ENCODE assay signal across 24 mouse cellular contexts in the genomic region with DNA sequence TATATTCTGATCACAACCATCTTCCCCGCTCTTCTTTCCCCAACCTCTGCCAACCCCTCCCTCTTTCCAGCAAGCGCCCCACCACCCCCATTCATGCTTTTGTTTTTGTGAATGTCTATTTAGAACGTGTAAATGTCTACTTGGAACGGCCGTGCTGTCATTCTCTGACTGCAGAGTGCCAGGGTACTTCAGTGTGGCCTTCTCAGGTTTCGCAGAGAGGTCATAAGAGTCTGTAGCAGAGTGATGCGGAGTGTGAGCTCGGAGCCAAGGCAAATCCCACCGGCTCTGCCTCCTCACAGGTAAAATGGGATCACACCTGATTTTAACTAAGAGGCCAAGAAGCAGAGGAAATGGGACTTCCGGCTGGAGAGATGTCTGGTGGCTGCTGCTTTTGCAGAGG. TPM values are rescaled to one million over a fixed set of nuclear protein-coding genes. Genes with fewer than 3 reads are reported as not detected.
"Had no signal": no experiment of that assay in that cellular context is flagged by ENCODE, and none has a peak within 500 bp of the region (broad histone marks: within the 10 kb centered on the region; RNA-seq: fewer than 3 reads in every experiment).

No protein-coding gene starts in this region.

- H3K9me3 ChIP-seq: liver, embryonic 13.5 days; midbrain, embryonic 10.5 days; midbrain, embryonic 13.5 days; neural tube, embryonic 13.5 days had no signal

- H3K4me3 ChIP-seq: kidney, embryonic 15.5 days; left cerebral cortex, adult 2 months; limb, embryonic 12.5 days; liver, embryonic 13.5 days; megakaryocyte, embryonic 14.5 days; midbrain, embryonic 10.5 days; midbrain, embryonic 13.5 days; myocyte; neural tube, embryonic 13.5 days had no signal

- H3K9ac ChIP-seq: kidney, embryonic 15.5 days; limb, embryonic 12.5 days; liver, embryonic 13.5 days; midbrain, embryonic 13.5 days; neural tube, embryonic 13.5 days had no signal

- ATAC-seq: intestine, postnatal 0 days; midbrain, embryonic 13.5 days; midbrain, embryonic 16.5 days had no signal

- H3K27me3 ChIP-seq: kidney, embryonic 15.5 days; liver, embryonic 13.5 days; midbrain, embryonic 13.5 days; neural tube, embryonic 13.5 days had no signal

- H3K4me2 ChIP-seq: kidney, embryonic 15.5 days; limb, embryonic 12.5 days; liver, embryonic 13.5 days; midbrain, embryonic 13.5 days; neural tube, embryonic 13.5 days had no signal

- H3K27ac ChIP-seq: kidney, embryonic 15.5 days; left cerebral cortex, adult 2 months; limb, embryonic 12.5 days; liver, embryonic 13.5 days; neural tube, embryonic 13.5 days had no signal

- H3K36me3 ChIP-seq: kidney, embryonic 15.5 days; limb, embryonic 12.5 days; liver, embryonic 13.5 days; midbrain, embryonic 13.5 days; neural tube, embryonic 13.5 days had no signal

- DNase-seq: kidney, adult 2 months; kidney, postnatal 10 days; kidney, postnatal 36 days; layer of hippocampus, postnatal 36 days; liver; liver, embryonic 13.5 days; lung, adult 2 months; lung, postnatal 10 days; lung, postnatal 36 days; retina, postnatal 1 day; right cerebral cortex, postnatal 25 days; thymus, adult 18-20 months had no signal

RNA-seq across cellular contexts. Expression of a gene that starts 11.7 kb away (rescaled TPM):
- total RNA-seq: monocyte, adult 5-6 weeks had no signal

RNA-seq across cellular contexts. Expression of a gene that starts 37.9 kb away (rescaled TPM):
- total RNA-seq: neutrophil, adult 5-6 weeks had no signal
